Mouse (Mus musculus) gastrocnemius, postnatal 14 days (tissue): ENCODE data around the gene H2afj. TPM values are rescaled to one million over a fixed set of nuclear protein-coding genes. Genes with fewer than 3 reads are reported as not detected.

Source experiments
- microRNA-seq, 2 experiments: library from miRNA; unstranded; fragments of <30 nt; microRNA quantifications; one replicate each; pipeline ENCODE4 v1.2.0; 2021
- total RNA-seq, 2 experiments: library from RNA; stranded (reverse); gene quantifications; 2 replicates each; pipeline ENCODE4 v1.2.3; 2021

Gene H2afj
- total RNA-seq, 2 experiments from 2014 or later: 12.7 to 18.5 TPM

Small RNA genes lying within 50 kb of the gene (microRNA-seq; reads per million reads assigned to microRNA genes)
- 0 reads per million in 2 experiments for gene Gm44364

Other genes with a start within 250 kb of the H2afj start
- gene Plbd1, start 146.3 kb upstream of the H2afj start, total RNA-seq: 10 to 100 TPM; 12.2 to 14.9 TPM
- not detected for gene Gucy2c, start 26.5 kb upstream of the H2afj start, total RNA-seq
- gene Hist4h4, start 3.8 kb upstream of the H2afj start, total RNA-seq: 10 to 100 TPM; 10.8 to 11.4 TPM
- under 1 TPM; 0.10 to 0.35 TPM for gene BC049715, start 19.4 kb downstream of the H2afj start, total RNA-seq
- 10 to 100 TPM; 49.2 to 53.1 TPM for gene Wbp11, start 20.0 kb downstream of the H2afj start, total RNA-seq
- gene Smco3, start 27.2 kb downstream of the H2afj start, total RNA-seq: 1 to 10 TPM in 1 of 2 experiments, under 1 TPM in 1; 0.62 to 1.6 TPM
- gene Art4, start 49.5 kb downstream of the H2afj start, total RNA-seq: under 1 TPM; 0.38 to 0.84 TPM
- gene Mgp, start 67.6 kb downstream of the H2afj start, total RNA-seq: 100 to 1,000 TPM; 166 to 195 TPM
- gene Erp27, start 113.9 kb downstream of the H2afj start, total RNA-seq: not detected
- not detected for gene Pde6h, start 115.6 kb downstream of the H2afj start, total RNA-seq
- 10 to 100 TPM; 15.2 to 15.3 TPM for gene Arhgdib, start 133.7 kb downstream of the H2afj start, total RNA-seq